Mouse (Mus musculus) heart, adult 8-10 months (tissue): ENCODE results near the gene Nol10. TPM values are rescaled to one million over a fixed set of nuclear protein-coding genes. Genes with fewer than 3 reads are reported as not detected.

ENCODE experiments used
- DNase-seq: peaks from one replicate; pipeline ENCODE4 v3.0.0; 2022; ENCODE audit warnings: low spot score
- total RNA-seq, 4 experiments: library from RNA; stranded (reverse); gene quantifications; 2 replicates each; pipeline ENCODE4 v1.2.4; 2022

Nol10 gene
- total RNA-seq, 4 experiments from 2014 or later = 7.1 to 8.4 (median 7.6) TPM

- no peak for DNase-seq
Observed at GRCm38 (mm10) chr12:17406825-17407224, 58.6 kb downstream of the Nol10 start.

GRCm38 (mm10) chr12:17408312-17408711, 60.1 kb downstream of the Nol10 start:
- no peak for DNase-seq

GRCm38 (mm10) chr12:17411242-17411641, 63.0 kb downstream of the Nol10 start:
- DNase-seq = no peak

GRCm38 (mm10) chr12:17411797-17412526, 63.7 kb downstream of the Nol10 start:
- DNase-seq = no peak

- no peak for DNase-seq
Observed at GRCm38 (mm10) chr12:17414734-17415133, 66.5 kb downstream of the Nol10 start.

GRCm38 (mm10) chr12:17420168-17420810, 72.0 kb downstream of the Nol10 start:
- no peak for DNase-seq

GRCm38 (mm10) chr12:17425254-17426169, 77.3 kb downstream of the Nol10 start:
- DNase-seq = no peak

- no peak for DNase-seq
Observed at GRCm38 (mm10) chr12:17426735-17427134, 78.5 kb downstream of the Nol10 start.

GRCm38 (mm10) chr12:17430578-17430977, 82.3 kb downstream of the Nol10 start:
- DNase-seq = no peak

GRCm38 (mm10) chr12:17431166-17431565, 82.9 kb downstream of the Nol10 start:
- no peak for DNase-seq

- no peak for DNase-seq
Observed at GRCm38 (mm10) chr12:17431812-17432332, 83.6 kb downstream of the Nol10 start.

GRCm38 (mm10) chr12:17433712-17434111, 85.5 kb downstream of the Nol10 start:
- DNase-seq = no peak

- DNase-seq = no peak
Observed at GRCm38 (mm10) chr12:17436471-17436870, 88.2 kb downstream of the Nol10 start.

GRCm38 (mm10) chr12:17440251-17440651, 92.0 kb downstream of the Nol10 start:
- DNase-seq = peak; percentile 83

GRCm38 (mm10) chr12:17441495-17441894, 93.2 kb downstream of the Nol10 start:
- DNase-seq = no peak

- DNase-seq = peak; percentile 79
Observed at GRCm38 (mm10) chr12:17444406-17444805, 96.1 kb downstream of the Nol10 start.

GRCm38 (mm10) chr12:17445251-17445650, 97.0 kb downstream of the Nol10 start:
- DNase-seq = no peak

GRCm38 (mm10) chr12:17448781-17449180, 100.5 kb downstream of the Nol10 start:
- no peak for DNase-seq

- DNase-seq = no peak
Observed at GRCm38 (mm10) chr12:17449661-17450091, 101.4 kb downstream of the Nol10 start.

GRCm38 (mm10) chr12:17450503-17450902, 102.2 kb downstream of the Nol10 start:
- no peak for DNase-seq

GRCm38 (mm10) chr12:17450908-17451307, 102.7 kb downstream of the Nol10 start:
- DNase-seq = no peak

GRCm38 (mm10) chr12:17452273-17452672, 104.0 kb downstream of the Nol10 start:
- DNase-seq = no peak
